Mouse (Mus musculus) cerebellum, postnatal 25 days (tissue): Measurements from ENCODE around the gene Slc26a3.

Source experiments
- DNase-seq, 2 experiments: peaks; one replicate each; pipeline ENCODE4 v3.0.0; 2021; ENCODE audit warnings: mixed read lengths in 2 of 2

Slc26a3 gene

DNA sequence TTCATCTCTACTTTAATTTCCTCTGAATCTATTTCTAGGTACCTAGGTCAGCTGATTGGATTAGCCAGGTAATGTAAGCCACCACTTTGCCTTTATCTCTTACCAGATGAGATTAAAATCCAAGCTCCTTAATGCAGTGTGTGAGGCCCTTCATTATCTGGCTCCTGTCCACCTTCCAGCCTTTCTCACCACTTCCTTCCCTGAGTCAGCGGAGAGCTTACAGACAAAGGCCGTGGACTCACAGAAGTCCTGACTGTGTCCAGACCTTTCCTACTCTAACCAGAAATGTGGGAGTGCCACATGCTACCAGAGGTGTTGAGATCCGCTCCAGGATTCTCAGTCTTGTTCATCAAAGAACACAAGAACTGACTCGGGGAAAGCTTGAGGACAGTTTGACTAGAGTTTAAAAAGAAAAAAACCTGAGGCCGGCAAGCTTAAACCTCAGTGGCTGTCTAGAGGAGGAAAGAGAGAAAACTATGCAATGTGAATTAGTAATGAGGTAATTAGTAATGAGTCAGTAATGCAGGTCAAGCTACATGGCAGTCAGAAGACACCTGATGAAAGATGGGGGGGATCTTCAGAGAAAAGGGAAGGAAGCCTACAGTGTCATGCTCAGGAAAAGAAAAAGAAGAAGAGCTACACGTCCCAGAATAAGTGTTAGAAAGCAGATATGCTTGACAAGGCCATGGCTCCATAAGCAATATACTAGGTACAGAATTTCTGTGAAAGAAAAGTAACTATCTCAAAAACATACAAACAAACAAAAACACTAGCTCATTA, 123.2 kb downstream of the Slc26a3 start:
- no peak for DNase-seq

GRCm38 (mm10) chr12:31520119-31520518, 129.4 kb downstream of the Slc26a3 start:
- peak in 1 of 2 experiments; percentile 55 for DNase-seq

- no peak for DNase-seq
Observed at GRCm38 (mm10) chr12:31521371-31521770, 130.7 kb downstream of the Slc26a3 start.
